Mouse (Mus musculus) megakaryocyte-erythroid progenitor cell, adult 5-6 weeks (primary cell): ENCODE measurements around the gene Hsd17b2. TPM values are rescaled to one million over a fixed set of nuclear protein-coding genes. Genes with fewer than 3 reads are reported as not detected.

ENCODE experiments used
- total RNA-seq, 2 experiments: library from RNA; stranded (forward) in 1 of 2; stranded (reverse) in 1 of 2; fragments of 200-1000, 215-1000 nt in 1 of 2; fragments of >200 nt in 1 of 2; fragmentation: Nextera tagmentation in 1 of 2; gene quantifications; 2 replicates each; pipeline ENCODE4 v1.2.3; 2014 to 2017

Hsd17b2 gene
- total RNA-seq, 2 experiments from 2014 or later = not detected

Other genes with a start within 250 kb of the Hsd17b2 start
- 8.1 and 11.3 TPM in 2 replicates for gene Plcg2, start 203.6 kb upstream of the Hsd17b2 start, total RNA-seq (2014; fragmentation: Nextera tagmentation)
- 9.2 and 17.0 TPM in 2 replicates for gene Plcg2, start 203.6 kb upstream of the Hsd17b2 start, total RNA-seq (2017)
- 2.3 and 4.0 TPM in 2 replicates for gene Sdr42e1, start 28.2 kb upstream of the Hsd17b2 start, total RNA-seq (2014; fragmentation: Nextera tagmentation)
- gene Sdr42e1, start 28.2 kb upstream of the Hsd17b2 start, total RNA-seq (2017) = 0.89 and 4.3 TPM in 2 replicates
- 60.1 and 75.8 TPM in 2 replicates for gene Mphosph6, start 100.0 kb downstream of the Hsd17b2 start, total RNA-seq (2014; fragmentation: Nextera tagmentation)
- gene Mphosph6, start 100.0 kb downstream of the Hsd17b2 start, total RNA-seq (2017) = 61.9 and 62.5 TPM in 2 replicates